ENCODE assay signal across 8 mouse cellular contexts in the genomic region with DNA sequence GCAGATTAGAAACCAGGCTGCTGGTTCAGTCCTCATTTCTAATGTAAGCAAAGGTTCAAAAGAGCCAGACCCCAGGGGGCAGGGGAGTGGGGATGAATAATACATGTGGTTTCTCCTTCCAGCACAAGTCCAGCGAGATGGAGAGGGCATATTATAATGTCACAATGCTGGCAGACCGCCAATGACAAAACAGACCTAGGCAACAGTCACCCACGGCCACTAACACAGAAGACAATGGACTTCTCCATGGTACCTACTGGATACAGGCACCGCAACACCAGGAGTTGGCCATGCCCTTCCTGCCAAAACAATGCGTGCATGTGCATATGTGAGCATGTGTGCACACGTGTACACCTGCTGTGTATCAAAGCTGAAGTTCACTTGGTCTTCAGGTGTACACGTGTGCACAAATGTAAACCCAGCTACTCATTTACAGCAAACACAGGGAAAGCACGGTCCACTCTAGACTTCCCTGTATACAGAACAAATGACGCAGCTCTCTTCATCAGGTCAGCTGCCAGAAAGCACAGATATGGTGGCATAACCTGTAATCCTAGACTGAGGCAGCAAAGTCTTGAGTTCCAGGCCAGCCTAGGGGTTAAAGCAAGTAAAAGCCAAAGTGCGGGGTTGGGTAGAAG. TPM values are rescaled to one million over a fixed set of nuclear protein-coding genes. Genes with fewer than 3 reads are reported as not detected.
A peak's percentile ranks its signal among the peaks of the same experiment; 100 is the strongest.
DNase-seq lines count a peak whose midpoint lies in the region; ATAC-seq and TF ChIP-seq lines count a peak whose summit lies in the region.

No protein-coding gene starts in this region.

- WGBS in liver, postnatal 0 days (ENCODE audit: insufficient replicate concordance): 68% methylated on average over 10 of the region's 10 CpGs
- WGBS in liver, embryonic 12.5 days (ENCODE audit: insufficient replicate concordance): 69% methylated on average over 10 of the region's 10 CpGs
- 41% methylated on average over 10 of the region's 10 CpGs for WGBS in hindbrain, embryonic 14.5 days
- WGBS in lung, embryonic 15.5 days: 59% methylated on average over 10 of the region's 10 CpGs
- 64% methylated on average over 10 of the region's 10 CpGs for WGBS in stomach, embryonic 16.5 days

- no peak overlapping the region for H3K4me3 ChIP-seq in liver, postnatal 0 days (ENCODE audit: low read depth, low read length)
- no peak overlapping the region for H3K4me3 ChIP-seq in liver, embryonic 12.5 days
- H3K4me3 ChIP-seq in hindbrain, embryonic 14.5 days (replicated peaks; ENCODE audit: low read length): no peak overlapping the region
- no peak overlapping the region for H3K4me3 ChIP-seq in lung, embryonic 15.5 days
- H3K4me3 ChIP-seq in stomach, embryonic 16.5 days (replicated peaks; ENCODE audit: low read length): no peak overlapping the region

- no peaks in the 10 kb centered on the region for H3K27me3 ChIP-seq in liver, postnatal 0 days (ENCODE audit: insufficient read depth, low read length)
- no peaks in the 10 kb centered on the region for H3K27me3 ChIP-seq in liver, embryonic 12.5 days (replicated peaks)
- no peaks in the 10 kb centered on the region for H3K27me3 ChIP-seq in hindbrain, embryonic 14.5 days (ENCODE audit: control insufficient read depth, insufficient read depth, low read length)
- H3K27me3 ChIP-seq in lung, embryonic 15.5 days: no peaks in the 10 kb centered on the region
- H3K27me3 ChIP-seq in stomach, embryonic 16.5 days (ENCODE audit: control insufficient read depth, insufficient read depth, low read length): no peaks in the 10 kb centered on the region

- no peak for TF ChIP-seq EP300 in liver, postnatal 0 days (IDR thresholded peaks at IDR 0.05; ENCODE audit: low read depth)

- no peak overlapping the region for H3K27ac ChIP-seq in liver, postnatal 0 days (ENCODE audit: low read depth)
- no peak overlapping the region for H3K27ac ChIP-seq in liver, embryonic 12.5 days
- peak overlapping the region; percentile 15; the same call in 1 of the 2 replicates for H3K27ac ChIP-seq in hindbrain, embryonic 14.5 days
- H3K27ac ChIP-seq in lung, embryonic 15.5 days: peak overlapping the region; percentile 35; the same call in 1 of the 2 replicates
- peak overlapping the region; percentile 29; the same call in 1 of the 2 replicates for H3K27ac ChIP-seq in stomach, embryonic 16.5 days (ENCODE audit: low read length)

- no peak overlapping the region for H3K9ac ChIP-seq in liver, postnatal 0 days (replicated peaks)
- H3K9ac ChIP-seq in liver, embryonic 12.5 days: no peak overlapping the region
- H3K9ac ChIP-seq in hindbrain, embryonic 14.5 days: no peak overlapping the region
- H3K9ac ChIP-seq in lung, embryonic 15.5 days: no peak overlapping the region
- no peak overlapping the region for H3K9ac ChIP-seq in stomach, embryonic 16.5 days (ENCODE audit: low read length)

- no peaks in the 10 kb centered on the region for H3K9me3 ChIP-seq in liver, postnatal 0 days (ENCODE audit: low read length)
- H3K9me3 ChIP-seq in liver, embryonic 12.5 days (replicated peaks): no peaks in the 10 kb centered on the region
- no peaks in the 10 kb centered on the region for H3K9me3 ChIP-seq in hindbrain, embryonic 14.5 days (ENCODE audit: control insufficient read depth, low read length)
- H3K9me3 ChIP-seq in lung, embryonic 15.5 days: no peaks in the 10 kb centered on the region
- no peaks in the 10 kb centered on the region for H3K9me3 ChIP-seq in stomach, embryonic 16.5 days (replicated peaks; ENCODE audit: control insufficient read depth, low read length)

- peak; percentile 86 for ATAC-seq in liver, postnatal 0 days
- ATAC-seq in liver, embryonic 12.5 days: no peak
- ATAC-seq in hindbrain, embryonic 14.5 days (ENCODE audit: low FRiP score): peak; percentile 41
- ATAC-seq in lung, embryonic 15.5 days (ENCODE audit: borderline replicate concordance, extremely low read depth, low FRiP score, low TSS enrichment): peak; percentile 24; the same call in 1 of the 2 replicates
- ATAC-seq in stomach, embryonic 16.5 days (ENCODE audit: insufficient read depth, low FRiP score): 0 out of 2 replicates have a peak, but pooled peaks have one; percentile 16

- DNase-seq in liver, postnatal 0 days: peak; percentile 32
- DNase-seq in hindbrain, embryonic 14.5 days (ENCODE audit: low spot score): peak; percentile 45
- no peak for DNase-seq in heart, adult 18-20 months
- no peak for DNase-seq in right cerebral cortex, adult 2 months (ENCODE audit: low spot score in 2 of 2)
- DNase-seq in spleen, postnatal 4 days (ENCODE audit: low spot score in 2 of 2): no peak

- H3K36me3 ChIP-seq in liver, postnatal 0 days (replicated peaks; ENCODE audit: insufficient read depth, low read length): 0 out of 2 replicates have a peak, but pooled peaks cover 3% of the 10 kb centered on the region
- H3K36me3 ChIP-seq in liver, embryonic 12.5 days: no peaks in the 10 kb centered on the region
- H3K36me3 ChIP-seq in hindbrain, embryonic 14.5 days (replicated peaks; ENCODE audit: control insufficient read depth, insufficient read depth): no peaks in the 10 kb centered on the region
- no peaks in the 10 kb centered on the region for H3K36me3 ChIP-seq in lung, embryonic 15.5 days
- no peaks in the 10 kb centered on the region for H3K36me3 ChIP-seq in stomach, embryonic 16.5 days (ENCODE audit: control insufficient read depth, insufficient read depth, low read length)

- H3K4me2 ChIP-seq in liver, postnatal 0 days (ENCODE audit: low read depth, low read length): no peak overlapping the region
- no peak overlapping the region for H3K4me2 ChIP-seq in liver, embryonic 12.5 days
- no peak overlapping the region for H3K4me2 ChIP-seq in hindbrain, embryonic 14.5 days (replicated peaks)
- H3K4me2 ChIP-seq in lung, embryonic 15.5 days: no peak overlapping the region
- no peak overlapping the region for H3K4me2 ChIP-seq in stomach, embryonic 16.5 days (ENCODE audit: low read depth, low read length)

- peaks cover 9% of the 10 kb centered on the region; the same call in 1 of the 2 replicates for H3K4me1 ChIP-seq in liver, postnatal 0 days (ENCODE audit: insufficient read depth)
- H3K4me1 ChIP-seq in liver, embryonic 12.5 days: peaks cover 43% of the 10 kb centered on the region
- H3K4me1 ChIP-seq in hindbrain, embryonic 14.5 days (replicated peaks; ENCODE audit: control insufficient read depth, insufficient read depth, low read length): peaks cover 16% of the 10 kb centered on the region
- peaks cover 29% of the 10 kb centered on the region for H3K4me1 ChIP-seq in lung, embryonic 15.5 days
- H3K4me1 ChIP-seq in stomach, embryonic 16.5 days (ENCODE audit: control insufficient read depth, insufficient read depth, low read length): peaks cover 31% of the 10 kb centered on the region

- no peak for TF ChIP-seq CTCF in liver, postnatal 0 days (IDR thresholded peaks at IDR 0.05; ENCODE audit: low read depth)

RNA-seq across cellular contexts. Expression of gene Sipa1l3, which starts 21.4 kb away (rescaled TPM):
- polyA plus RNA-seq in liver, postnatal 0 days (2015; fragmentation: Nextera tagmentation; extraction: Ambion mirVana): 1.6 and 1.7 TPM in 2 replicates
- polyA plus RNA-seq in liver, embryonic 12.5 days (2016; fragmentation: Nextera tagmentation; extraction: Ambion mirVana): 4.1 and 4.7 TPM in 2 replicates
- polyA plus RNA-seq in hindbrain, embryonic 14.5 days (2014; fragmentation: Nextera tagmentation; extraction: Ambion mirVana): 18.8 and 21.4 TPM in 2 replicates
- 24.1 and 25.1 TPM in 2 replicates for polyA plus RNA-seq in lung, embryonic 15.5 days (2015; fragmentation: Nextera tagmentation; extraction: Ambion mirVana)
- polyA plus RNA-seq in stomach, embryonic 16.5 days (2015; fragmentation: Nextera tagmentation; extraction: Ambion mirVana): 18.4 and 22.2 TPM in 2 replicates
- total RNA-seq in heart, adult 18-20 months (2021): 10 to 100 TPM in 1 of 2 experiments, 1 to 10 TPM in 1; 9.6 to 11.1 TPM

Comparison
In these comparisons a context has a peak if more than half of its experiments do, and no peak if none do; other contexts are left out.
1. DNase-seq: peak in liver, postnatal 0 days (single experiment) and hindbrain, embryonic 14.5 days (single experiment); none in heart, adult 18-20 months (0 of 2), right cerebral cortex, adult 2 months (0 of 2) and spleen, postnatal 4 days (0 of 2).
2. H3K27ac ChIP-seq: peak in hindbrain, embryonic 14.5 days (single experiment), lung, embryonic 15.5 days (single experiment) and stomach, embryonic 16.5 days (single experiment); none in liver, postnatal 0 days (single experiment) and liver, embryonic 12.5 days (single experiment).